Mouse (Mus musculus): ENCODE results near the gene Nedd9.

Nedd9 gene

GRCm38 (mm10) chr13:41293595-41293994 lies 193.6 kb downstream of the Nedd9 start:
- peak; percentile 44 for DNase-seq

- DNase-seq: peak; percentile 52
These were observed 195.6 kb downstream of the Nedd9 start for GRCm38 (mm10) chr13:41291466-41291974.

DNA sequence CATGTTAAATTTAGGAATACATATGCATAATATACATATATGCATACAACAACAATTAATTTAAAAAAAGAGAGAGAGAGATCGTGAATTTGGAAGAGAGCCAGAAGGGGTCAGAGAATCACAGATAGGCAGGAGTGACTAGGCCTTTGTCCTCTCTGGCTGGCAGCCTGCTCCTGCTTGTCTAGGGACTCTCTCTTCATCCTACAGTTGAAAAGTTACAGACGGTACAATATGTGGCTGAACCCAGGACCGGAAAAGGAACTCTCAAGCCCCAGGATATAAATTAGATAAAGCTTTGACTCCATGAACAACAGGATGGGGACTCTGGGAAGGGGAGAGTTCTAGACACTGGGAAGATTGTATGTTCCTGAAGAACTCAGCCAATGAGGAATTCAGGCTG lies 200.9 kb downstream of the Nedd9 start:
- peak; percentile 64 for DNase-seq

GRCm38 (mm10) chr13:41285448-41285847 lies 201.7 kb downstream of the Nedd9 start:
- DNase-seq: peak; percentile 24

DNA sequence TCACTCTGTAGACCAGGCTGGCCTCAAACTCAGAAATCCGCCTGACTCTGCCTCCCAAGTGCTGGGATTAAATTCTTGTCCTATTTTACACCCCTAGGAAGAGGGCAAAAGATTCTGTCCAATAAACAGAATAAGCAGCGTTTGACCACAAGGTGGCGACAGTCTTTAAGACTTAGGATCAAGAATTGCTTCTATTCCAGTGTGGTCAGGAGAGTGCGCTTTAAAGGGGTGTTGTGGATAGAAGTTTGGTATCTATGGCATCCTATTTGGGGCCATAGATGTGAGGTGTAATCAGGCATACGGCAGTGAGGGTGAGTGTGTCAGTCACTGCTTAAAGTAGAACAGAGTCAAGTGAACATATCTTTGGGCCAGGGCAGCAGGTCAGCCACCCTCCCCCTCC lies 203.9 kb downstream of the Nedd9 start:
- peak; percentile 92 for DNase-seq

DNA sequence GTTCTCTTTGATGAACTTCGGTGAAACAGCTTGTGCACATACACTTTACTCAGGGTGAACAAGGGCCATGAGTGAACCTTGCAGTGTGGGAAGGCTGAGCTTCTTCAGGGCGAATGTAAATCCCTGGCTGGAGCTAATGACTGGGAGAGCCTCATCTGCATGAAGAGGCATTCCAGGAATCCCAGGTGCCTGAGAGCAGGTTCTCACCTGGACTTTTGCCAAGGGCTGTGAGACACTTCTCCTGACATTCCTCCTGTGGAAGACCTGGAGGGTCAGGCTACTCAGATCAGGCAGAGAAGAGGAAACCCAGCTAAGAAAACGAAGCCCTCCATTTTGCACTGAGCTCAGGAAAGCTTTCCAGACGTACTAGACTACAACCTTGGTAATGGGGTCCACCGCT lies 206.5 kb downstream of the Nedd9 start:
- peak; percentile 66 for DNase-seq

- DNase-seq: no peak
These were observed 213.1 kb downstream of the Nedd9 start, which contains the start of gene Gm17364 for GRCm38 (mm10) chr13:41273927-41274650. TSS of gene Gm17364 (minus strand) at chr13:41273977.

DNA sequence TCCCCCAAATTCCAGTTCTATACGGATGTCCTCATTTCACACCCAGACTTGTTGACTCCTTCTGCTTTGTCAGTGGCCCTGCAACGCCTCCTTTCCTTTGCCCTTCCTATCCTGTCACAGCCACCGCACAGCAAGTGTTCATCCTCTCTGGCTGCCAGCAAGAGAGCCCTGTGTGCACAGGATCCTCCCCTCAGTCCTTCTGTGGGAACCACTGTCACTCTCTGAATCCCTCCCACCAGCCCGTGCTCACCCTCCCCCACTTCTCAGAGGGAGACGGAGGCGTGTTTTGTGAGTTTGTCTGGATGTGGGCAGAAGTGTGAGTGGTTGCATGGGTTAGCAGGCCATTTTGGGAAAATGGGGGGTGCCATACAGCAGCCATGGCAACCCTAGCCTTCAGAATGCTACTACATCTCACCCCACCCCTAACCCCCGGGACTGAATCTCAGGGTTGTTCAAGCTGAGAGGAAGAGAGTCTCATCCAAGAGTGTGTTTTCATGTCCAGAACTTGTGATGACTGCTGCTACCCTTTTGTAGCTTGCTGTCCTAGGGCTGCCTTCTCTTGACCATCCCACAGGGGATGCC lies 219.2 kb downstream of the Nedd9 start:
- peak; percentile 90 for DNase-seq

DNA sequence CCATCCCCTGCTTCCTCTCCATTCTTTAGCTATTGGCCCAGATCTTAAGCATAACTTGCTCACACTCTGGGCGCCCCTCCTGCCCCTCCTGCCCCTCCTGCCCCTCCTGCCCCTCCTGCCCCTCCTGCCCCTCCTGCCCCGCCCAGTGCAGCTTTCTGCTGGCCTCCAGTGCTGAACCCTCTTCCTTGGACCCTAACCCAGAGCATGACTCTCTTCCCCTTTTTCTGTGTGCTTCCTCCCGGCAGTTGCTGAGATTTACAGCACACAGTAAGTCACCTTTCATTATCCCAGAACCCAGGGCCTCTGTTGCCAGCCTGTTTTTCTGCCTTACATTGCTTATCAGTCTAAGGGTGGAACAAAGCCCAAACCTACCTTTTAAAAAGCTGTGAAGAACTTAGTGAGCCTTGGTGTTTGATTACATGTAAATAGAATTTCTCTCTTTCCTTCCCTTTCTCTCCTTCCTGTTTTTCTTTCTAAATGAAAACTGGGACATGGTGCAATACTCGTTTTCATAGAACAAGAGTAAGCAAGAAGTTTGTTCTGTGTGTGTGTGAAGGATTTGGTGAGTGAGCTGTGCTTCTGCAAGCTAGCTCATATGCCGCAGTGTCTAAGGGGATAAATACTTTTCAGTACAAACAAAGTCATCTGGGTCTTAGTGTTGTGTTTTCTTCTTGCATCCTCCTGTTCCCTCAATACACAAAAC lies 223.7 kb downstream of the Nedd9 start:
- peak; percentile 80 for DNase-seq

GRCm38 (mm10) chr13:41261617-41262016 lies 225.5 kb downstream of the Nedd9 start:
- peak; percentile 61 for DNase-seq
